Mouse (Mus musculus) lung, postnatal 0 days (tissue): ENCODE measurements at regions not wholly inside any gene's neighbourhood (a gene's known extent, or its start where the extent isn't known, plus 50 kb on each side); places are given as distances from the start of the nearest gene placed in this dataset.

Experiments
- ATAC-seq: fragments of 200-750 bp; cut with Nextera tagmentation; 2 replicates; pipeline ENCODE4 v1.8.0; 2017; ENCODE audit warnings: moderate library complexity
- DNase-seq: peaks from one replicate; pipeline ENCODE4 v3.0.0-alpha.2; 2016; ENCODE audit warnings: low spot score
- H3K27ac ChIP-seq: fragments of 300-500 bp; sonication (generic); 2 replicates; pipeline ENCODE4 v1.5.1; 2014; ENCODE audit warnings: antibody characterized with exemption, mild to moderate bottlenecking, low read length, mixed read lengths
- H3K27me3 ChIP-seq: fragments of 300-500 bp; sonication (generic); replicated peaks from 2 replicates; pipeline ENCODE4 v1.6.1; 2014; ENCODE audit warnings: low read length, mixed read lengths; ENCODE audit not compliant: insufficient read depth
- H3K36me3 ChIP-seq: fragments of 300-500 bp; sonication (generic); 2 replicates; pipeline ENCODE4 v1.6.1; 2014; ENCODE audit warnings: low read length, mixed read lengths; ENCODE audit not compliant: insufficient read depth
- H3K4me1 ChIP-seq: fragments of 300-500 bp; sonication (generic); 2 replicates; pipeline ENCODE4 v1.6.1; 2014; ENCODE audit warnings: antibody characterized with exemption, low read depth, low read length, mixed read lengths; ENCODE audit not compliant: insufficient read depth
- H3K4me2 ChIP-seq: fragments of 300-500 bp; sonication (generic); replicated peaks from 2 replicates; pipeline ENCODE4 v1.6.1; 2014; ENCODE audit warnings: low read depth, mild to moderate bottlenecking, low read length, moderate library complexity, mixed read lengths
- H3K4me3 ChIP-seq: fragments of 300-500 bp; sonication (generic); 2 replicates; pipeline ENCODE4 v1.5.1; 2014; ENCODE audit warnings: low read depth, low read length
- H3K9ac ChIP-seq: fragments of 300-500 bp; sonication (generic); replicated peaks from 2 replicates; pipeline ENCODE4 v1.6.1; 2014; ENCODE audit warnings: low read depth, mild to moderate bottlenecking
- H3K9me3 ChIP-seq: fragments of 300-500 bp; sonication (generic); 2 replicates; pipeline ENCODE4 v1.6.1; 2016; ENCODE audit warnings: low read length, mixed read lengths
- CTCF ChIP-seq: IDR thresholded peaks from 2 replicates; pipeline ENCODE4 v1.5.1; 2016; ENCODE audit warnings: antibody characterized with exemption, mild to moderate bottlenecking
- EP300 ChIP-seq: IDR thresholded peaks from 2 replicates; pipeline ENCODE4 v1.6.1; 2016; ENCODE audit warnings: antibody characterized with exemption, mild to moderate bottlenecking, control low read depth
- WGBS: fragments of 180-500 bp; shearing (Covaris S2); extraction: QIAGEN DNeasy Blood & Tissue Kit; methylation state at CpG from one replicate; pipeline ENCODE4 v1.1.7; 2014; 5-methylcytosine and 5-hydroxymethylcytosine counted together

GRCm38 (mm10) chr6:148623119-148623770 lies 179.1 kb upstream of the Tmtc1 start:
- Histone ChIP-seq H3K27ac (no peak overlapping the region), H3K36me3 (no peaks in the 10 kb centered on the region), H3K4me1 (no peaks in the 10 kb centered on the region), H3K4me3 (no peak overlapping the region), H3K4me2 (no peak overlapping the region), H3K9ac (no peak overlapping the region), H3K27me3 (no peaks in the 10 kb centered on the region), H3K9me3 (no peaks in the 10 kb centered on the region)
- WGBS, result 69% methylated on average over 2 of the region's 2 CpGs
- TF ChIP-seq EP300 (no peak), CTCF (no peak)
- ATAC-seq, result peak; percentile 32
- DNase-seq, result peak; percentile 8

- Histone ChIP-seq H3K9ac (no peak overlapping the region), H3K27ac (no peak overlapping the region), H3K4me3 (no peak overlapping the region), H3K36me3 (no peaks in the 10 kb centered on the region), H3K27me3 (no peaks in the 10 kb centered on the region), H3K4me2 (no peak overlapping the region), H3K4me1 (no peaks in the 10 kb centered on the region), H3K9me3 (no peaks in the 10 kb centered on the region)
- 27% methylated on average over 1 of the region's 1 CpGs for WGBS
- no peak for DNase-seq
- no peak for TF ChIP-seq CTCF
- no peak for TF ChIP-seq EP300
- no peak for ATAC-seq
These were observed 175.8 kb upstream of the Tmtc1 start for GRCm38 (mm10) chr6:148620034-148620433.

GRCm38 (mm10) chr6:148615931-148616330 lies 171.7 kb upstream of the Tmtc1 start:
- TF ChIP-seq EP300 (no peak), CTCF (no peak)
- Histone ChIP-seq H3K36me3 (no peaks in the 10 kb centered on the region), H3K9ac (no peak overlapping the region), H3K27me3 (no peaks in the 10 kb centered on the region), H3K4me1 (no peaks in the 10 kb centered on the region), H3K4me3 (no peak overlapping the region), H3K9me3 (no peaks in the 10 kb centered on the region), H3K4me2 (no peak overlapping the region), H3K27ac (no peak overlapping the region)
- no peak for ATAC-seq
- no peak for DNase-seq
- WGBS, result 31% methylated on average over 4 of the region's 4 CpGs

GRCm38 (mm10) chr6:148615442-148615841 lies 171.3 kb upstream of the Tmtc1 start:
- H3K9ac ChIP-seq, result no peak overlapping the region
- H3K27ac ChIP-seq, result no peak overlapping the region
- DNase-seq, result no peak
- ATAC-seq, result no peak
- 19% methylated on average over 3 of the region's 3 CpGs for WGBS
- H3K9me3 ChIP-seq, result no peaks in the 10 kb centered on the region
- H3K4me1 ChIP-seq, result no peaks in the 10 kb centered on the region
- H3K36me3 ChIP-seq, result no peaks in the 10 kb centered on the region
- no peaks in the 10 kb centered on the region for H3K27me3 ChIP-seq
- H3K4me2 ChIP-seq, result no peak overlapping the region
- TF ChIP-seq CTCF (no peak), EP300 (no peak)
- H3K4me3 ChIP-seq, result no peak overlapping the region

GRCm38 (mm10) chr6:148608881-148609280 lies 164.7 kb upstream of the Tmtc1 start:
- Histone ChIP-seq H3K27me3 (no peaks in the 10 kb centered on the region), H3K9ac (no peak overlapping the region), H3K4me3 (no peak overlapping the region), H3K4me2 (no peak overlapping the region), H3K4me1 (no peaks in the 10 kb centered on the region), H3K9me3 (no peaks in the 10 kb centered on the region), H3K36me3 (no peaks in the 10 kb centered on the region), H3K27ac (no peak overlapping the region)
- ATAC-seq, result no peak
- no peak for TF ChIP-seq CTCF
- TF ChIP-seq EP300, result no peak
- DNase-seq, result no peak
- WGBS, result 70% methylated on average over 5 of the region's 5 CpGs

- Histone ChIP-seq H3K36me3 (no peaks in the 10 kb centered on the region), H3K9me3 (no peaks in the 10 kb centered on the region), H3K4me1 (no peaks in the 10 kb centered on the region), H3K4me3 (no peak overlapping the region), H3K27me3 (no peaks in the 10 kb centered on the region), H3K27ac (no peak overlapping the region), H3K4me2 (no peak overlapping the region), H3K9ac (no peak overlapping the region)
- 71% methylated on average over 1 of the region's 1 CpGs for WGBS
- DNase-seq, result no peak
- no peak for TF ChIP-seq CTCF
- no peak for TF ChIP-seq EP300
- ATAC-seq, result no peak
These were observed 161.0 kb upstream of the Tmtc1 start for GRCm38 (mm10) chr6:148605226-148605625.

GRCm38 (mm10) chr6:148604790-148605189 lies 160.6 kb upstream of the Tmtc1 start:
- TF ChIP-seq EP300 (no peak), CTCF (no peak)
- Histone ChIP-seq H3K36me3 (no peaks in the 10 kb centered on the region), H3K9ac (no peak overlapping the region), H3K27ac (no peak overlapping the region), H3K4me1 (no peaks in the 10 kb centered on the region), H3K4me3 (no peak overlapping the region), H3K4me2 (no peak overlapping the region), H3K9me3 (no peaks in the 10 kb centered on the region), H3K27me3 (no peaks in the 10 kb centered on the region)
- DNase-seq (no peak), ATAC-seq (no peak)
- WGBS, result 0% methylated on average over 1 of the region's 1 CpGs
